Mouse (Mus musculus): ENCODE measurements at regions not wholly inside any gene's neighbourhood (a gene's known extent, or its start where the extent isn't known, plus 50 kb on each side); places are given as distances from the start of the nearest gene placed in this dataset.
"Not testable (repeated sequence)": the region's sequence is repeated elsewhere in the genome, so short reads cannot be mapped to it uniquely, and the experiment has no call there.

DNA sequence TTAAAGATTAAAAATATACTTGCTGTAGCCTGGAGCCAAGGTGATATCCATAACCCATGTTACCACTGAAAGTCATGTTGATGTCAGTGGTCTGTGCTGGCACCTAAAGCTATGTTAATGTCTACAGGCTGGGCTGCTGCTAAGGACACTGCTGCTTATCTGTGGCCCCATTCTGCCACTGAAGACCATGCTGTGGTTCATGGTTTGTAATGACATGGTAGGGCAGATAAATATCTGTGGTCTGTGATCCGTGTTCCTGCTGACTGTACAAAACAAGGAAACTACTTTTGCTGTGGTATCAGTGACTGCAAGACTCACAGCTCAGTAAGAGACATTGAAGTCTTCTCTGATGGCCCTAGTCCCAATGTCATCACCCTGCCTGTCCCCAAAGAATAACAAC is 245.7 kb downstream of the Slco4c1 start:
- in situ Hi-C loops (cut with MboI; ENCODE audit: low sequenced_read_pairs in 2 of 2, unreplicated experiment in 2 of 2): no loop called here
- no peak overlapping the region for H3K4me3 ChIP-seq (ENCODE audit: insufficient read depth in 1 of 2, low read depth in 1 of 2, low read length in 2 of 2, poor library complexity in 1 of 2, severe bottlenecking in 1 of 2)
- no peaks in the 10 kb centered on the region for H3K9me3 ChIP-seq (ENCODE audit: control insufficient read depth, insufficient read depth, low read depth, low read length)
- H3K4me1 ChIP-seq (ENCODE audit: control insufficient read depth in 2 of 2, insufficient read depth in 2 of 2, low read length in 2 of 2, poor library complexity in 1 of 2): no peaks in the 10 kb centered on the region
- no peak overlapping the region for H3K9ac ChIP-seq (ENCODE audit: insufficient read depth, low read depth, low read length, poor library complexity, severe bottlenecking)
- H3K27ac ChIP-seq (ENCODE audit: insufficient read depth, low read depth, low read length, poor library complexity, severe bottlenecking): no peak overlapping the region
- no peaks in the 10 kb centered on the region for H3K36me3 ChIP-seq (ENCODE audit: control insufficient read depth, insufficient read depth, low read length, poor library complexity, severe bottlenecking)
- no peak for DNase-seq (ENCODE audit: low read depth, low spot score)
- TF ChIP-seq HCFC1 (IDR thresholded peaks at IDR 0.05; ENCODE audit: borderline replicate concordance, insufficient read depth, low read length) (no peak), CHD2 (IDR thresholded peaks at IDR 0.05; ENCODE audit: low read depth, low read length) (no peak), MAFK (IDR thresholded peaks at IDR 0.05; ENCODE audit: insufficient read depth, low read depth, low read length) (no peak), ZNF384 (IDR thresholded peaks at IDR 0.05; ENCODE audit: low read depth, low read length) (no peak), ZC3H11A (IDR thresholded peaks at IDR 0.05; ENCODE audit: borderline replicate concordance, low read depth, low read length) (no peak)

DNA sequence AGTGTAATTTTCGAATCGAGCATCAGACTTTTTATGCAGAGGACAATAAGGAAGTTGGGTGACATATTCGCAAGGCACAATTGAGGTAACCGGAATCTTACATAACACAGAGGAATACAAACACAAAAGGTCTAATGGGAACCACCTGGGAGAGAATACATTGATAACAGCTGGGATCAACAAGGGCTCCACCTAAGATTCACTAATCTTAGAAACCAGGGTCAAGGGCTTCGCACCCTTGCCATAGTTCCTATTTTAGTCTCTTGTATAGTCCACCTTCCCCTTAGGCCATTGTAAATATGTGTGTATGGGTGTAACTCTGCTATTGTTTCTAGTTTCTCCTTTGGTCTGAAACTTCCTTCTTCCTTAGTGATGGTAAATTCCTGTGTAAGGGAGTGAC is 246.6 kb downstream of the Slco4c1 start:
- DNase-seq (ENCODE audit: low read depth, low spot score); in situ Hi-C loops (cut with MboI; ENCODE audit: low sequenced_read_pairs in 2 of 2, unreplicated experiment in 2 of 2); H3K27ac ChIP-seq (ENCODE audit: insufficient read depth, low read depth, low read length, poor library complexity, severe bottlenecking); H3K4me1 ChIP-seq (ENCODE audit: control insufficient read depth in 2 of 2, insufficient read depth in 2 of 2, low read length in 2 of 2, poor library complexity in 1 of 2); H3K4me3 ChIP-seq (ENCODE audit: insufficient read depth in 1 of 2, low read depth in 1 of 2, low read length in 2 of 2, poor library complexity in 1 of 2, severe bottlenecking in 1 of 2); H3K36me3 ChIP-seq (ENCODE audit: control insufficient read depth, insufficient read depth, low read length, poor library complexity, severe bottlenecking); H3K9ac ChIP-seq (ENCODE audit: insufficient read depth, low read depth, low read length, poor library complexity, severe bottlenecking); H3K9me3 ChIP-seq (ENCODE audit: control insufficient read depth, insufficient read depth, low read depth, low read length): not testable (repeated sequence)

DNA sequence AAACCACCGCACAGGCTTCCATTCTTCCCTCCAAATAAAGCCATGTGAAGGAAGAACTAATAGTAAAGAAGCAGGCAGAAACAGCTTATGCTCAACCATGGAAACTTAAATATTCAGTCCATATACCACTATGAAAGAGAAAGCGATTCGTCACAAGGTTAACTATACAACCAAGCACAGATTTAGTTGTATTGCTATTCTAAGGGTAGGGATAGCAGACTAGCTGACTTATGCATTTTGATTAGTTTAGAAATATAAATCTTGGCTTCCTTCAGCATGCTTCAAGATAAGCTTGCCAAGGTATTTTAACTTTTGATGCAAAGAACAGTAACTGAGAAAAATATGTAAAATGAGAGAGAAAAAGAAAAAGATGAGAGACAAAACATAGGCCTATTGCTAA is 275.8 kb downstream of the Slco4c1 start:
- Histone ChIP-seq H3K36me3 (ENCODE audit: control insufficient read depth, insufficient read depth, low read length, poor library complexity, severe bottlenecking) (no peaks in the 10 kb centered on the region), H3K4me1 (ENCODE audit: control insufficient read depth in 2 of 2, insufficient read depth in 2 of 2, low read length in 2 of 2, poor library complexity in 1 of 2) (no peaks in the 10 kb centered on the region), H3K9me3 (ENCODE audit: control insufficient read depth, insufficient read depth, low read depth, low read length) (no peaks in the 10 kb centered on the region), H3K27ac (ENCODE audit: insufficient read depth, low read depth, low read length, poor library complexity, severe bottlenecking) (no peak overlapping the region), H3K9ac (ENCODE audit: insufficient read depth, low read depth, low read length, poor library complexity, severe bottlenecking) (no peak overlapping the region), H3K4me3 (ENCODE audit: insufficient read depth in 1 of 2, low read depth in 1 of 2, low read length in 2 of 2, poor library complexity in 1 of 2, severe bottlenecking in 1 of 2) (no peak overlapping the region)
- TF ChIP-seq CHD2 (IDR thresholded peaks at IDR 0.05; ENCODE audit: low read depth, low read length) (no peak), ZC3H11A (IDR thresholded peaks at IDR 0.05; ENCODE audit: borderline replicate concordance, low read depth, low read length) (no peak), MAFK (IDR thresholded peaks at IDR 0.05; ENCODE audit: insufficient read depth, low read depth, low read length) (no peak), ZNF384 (IDR thresholded peaks at IDR 0.05; ENCODE audit: low read depth, low read length) (no peak), HCFC1 (IDR thresholded peaks at IDR 0.05; ENCODE audit: borderline replicate concordance, insufficient read depth, low read length) (no peak)
- no peak for DNase-seq (ENCODE audit: low read depth, low spot score)
- in situ Hi-C loops (cut with MboI; ENCODE audit: low sequenced_read_pairs in 2 of 2, unreplicated experiment in 2 of 2): no loop called here

DNA sequence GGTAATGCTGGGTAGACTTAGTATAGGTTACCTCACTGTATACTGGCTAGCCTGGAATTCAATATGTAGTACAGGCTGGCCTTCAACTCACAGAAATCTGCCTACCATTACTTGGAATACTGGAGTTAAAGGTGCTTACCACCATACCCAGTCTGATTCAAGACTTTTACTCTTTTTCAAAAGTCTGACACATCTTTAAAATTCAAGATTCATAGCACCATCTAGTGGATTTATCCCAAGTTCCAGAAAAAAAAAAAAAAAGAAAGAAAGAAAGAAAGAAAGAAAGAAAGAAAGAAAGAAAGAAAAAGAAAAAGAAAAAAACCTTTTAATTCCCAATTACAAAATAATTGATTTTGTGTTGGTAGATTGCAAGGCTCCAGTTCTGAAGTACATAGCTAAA is 302.7 kb downstream of the Slco4c1 start:
- Histone ChIP-seq H3K9ac (ENCODE audit: insufficient read depth, low read depth, low read length, poor library complexity, severe bottlenecking) (no peak overlapping the region), H3K4me3 (ENCODE audit: insufficient read depth in 1 of 2, low read depth in 1 of 2, low read length in 2 of 2, poor library complexity in 1 of 2, severe bottlenecking in 1 of 2) (no peak overlapping the region), H3K27ac (ENCODE audit: insufficient read depth, low read depth, low read length, poor library complexity, severe bottlenecking) (no peak overlapping the region), H3K36me3 (ENCODE audit: control insufficient read depth, insufficient read depth, low read length, poor library complexity, severe bottlenecking) (no peaks in the 10 kb centered on the region), H3K4me1 (ENCODE audit: control insufficient read depth in 2 of 2, insufficient read depth in 2 of 2, low read length in 2 of 2, poor library complexity in 1 of 2) (no peaks in the 10 kb centered on the region), H3K9me3 (ENCODE audit: control insufficient read depth, insufficient read depth, low read depth, low read length) (no peaks in the 10 kb centered on the region)
- no peak for TF ChIP-seq HCFC1 (IDR thresholded peaks at IDR 0.05; ENCODE audit: borderline replicate concordance, insufficient read depth, low read length)
- TF ChIP-seq ZNF384 (IDR thresholded peaks at IDR 0.05; ENCODE audit: low read depth, low read length): no peak
- TF ChIP-seq MAFK (IDR thresholded peaks at IDR 0.05; ENCODE audit: insufficient read depth, low read depth, low read length): no peak
- TF ChIP-seq ZC3H11A (IDR thresholded peaks at IDR 0.05; ENCODE audit: borderline replicate concordance, low read depth, low read length): no peak
- no peak for TF ChIP-seq CHD2 (IDR thresholded peaks at IDR 0.05; ENCODE audit: low read depth, low read length)
- no peak for DNase-seq (ENCODE audit: low read depth, low spot score)
- in situ Hi-C loops (cut with MboI; ENCODE audit: low sequenced_read_pairs in 2 of 2, unreplicated experiment in 2 of 2): no loop called here

DNA sequence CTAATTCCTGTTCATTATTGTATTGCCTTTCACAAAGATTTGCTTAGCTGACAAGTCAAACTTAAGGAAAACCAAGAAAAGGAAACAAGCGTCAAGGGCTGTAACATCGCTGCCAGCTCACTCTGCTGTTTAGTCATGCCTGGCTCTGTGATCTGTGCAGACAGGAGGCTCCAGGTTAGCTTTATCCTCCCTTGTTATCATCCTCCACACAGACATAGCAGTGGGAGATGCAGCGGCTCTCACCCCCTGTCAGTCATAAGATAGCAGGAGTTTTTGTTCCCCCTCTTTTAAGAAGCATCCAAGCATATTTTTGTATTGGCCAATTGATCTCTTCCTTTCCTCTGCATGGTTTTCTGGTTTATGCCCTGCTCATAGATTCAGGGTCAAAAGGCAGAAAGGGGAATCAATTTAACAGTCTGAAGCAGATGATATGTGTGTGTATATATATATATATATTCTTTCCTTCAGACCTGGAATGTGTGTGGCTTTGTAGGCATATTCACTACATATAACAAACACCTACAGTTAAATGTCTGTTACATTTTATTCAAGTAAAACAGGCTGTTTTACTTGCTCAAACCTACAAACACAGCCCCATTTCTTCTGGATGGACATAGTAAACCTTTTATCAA is 308.6 kb downstream of the Slco4c1 start:
- Histone ChIP-seq H3K9ac (ENCODE audit: insufficient read depth, low read depth, low read length, poor library complexity, severe bottlenecking) (no peak overlapping the region), H3K4me1 (ENCODE audit: control insufficient read depth in 2 of 2, insufficient read depth in 2 of 2, low read length in 2 of 2, poor library complexity in 1 of 2) (no peaks in the 10 kb centered on the region), H3K27ac (ENCODE audit: insufficient read depth, low read depth, low read length, poor library complexity, severe bottlenecking) (no peak overlapping the region), H3K9me3 (ENCODE audit: control insufficient read depth, insufficient read depth, low read depth, low read length) (no peaks in the 10 kb centered on the region), H3K4me3 (ENCODE audit: insufficient read depth in 1 of 2, low read depth in 1 of 2, low read length in 2 of 2, poor library complexity in 1 of 2, severe bottlenecking in 1 of 2) (no peak overlapping the region), H3K36me3 (ENCODE audit: control insufficient read depth, insufficient read depth, low read length, poor library complexity, severe bottlenecking) (no peaks in the 10 kb centered on the region)
- no peak for DNase-seq (ENCODE audit: low read depth, low spot score)
- in situ Hi-C loops (cut with MboI; ENCODE audit: low sequenced_read_pairs in 2 of 2, unreplicated experiment in 2 of 2): no loop called here
- TF ChIP-seq MAFK (IDR thresholded peaks at IDR 0.05; ENCODE audit: insufficient read depth, low read depth, low read length) (no peak), HCFC1 (IDR thresholded peaks at IDR 0.05; ENCODE audit: borderline replicate concordance, insufficient read depth, low read length) (no peak)

Measured in ES-E14 (cell line).